Mouse (Mus musculus): ENCODE results near the gene Mink1.
A peak's percentile ranks its signal among the peaks of the same experiment; 100 is the strongest.
"Not testable (repeated sequence)": the region's sequence is repeated elsewhere in the genome, so short reads cannot be mapped to it uniquely, and the experiment has no call there.

Mink1 gene

DNA sequence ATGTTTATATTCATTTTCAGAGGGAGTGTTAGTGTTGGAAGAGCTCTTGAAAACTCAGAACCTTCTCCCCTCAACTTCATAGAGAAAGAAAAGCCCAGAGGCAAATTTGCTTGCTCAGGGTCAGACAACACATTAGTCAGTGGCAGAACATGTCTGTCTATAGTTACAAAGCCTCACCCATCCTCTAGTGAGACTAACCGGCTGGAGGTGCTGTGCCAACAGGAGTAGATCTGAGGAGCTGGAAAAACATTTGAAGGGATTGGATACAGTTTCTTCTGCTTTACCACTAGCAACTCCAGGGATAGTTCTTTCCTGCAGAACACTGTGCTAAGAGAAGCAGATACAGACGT lies 769 bp upstream of the Mink1 start:
- no peak for DNase-seq

DNA sequence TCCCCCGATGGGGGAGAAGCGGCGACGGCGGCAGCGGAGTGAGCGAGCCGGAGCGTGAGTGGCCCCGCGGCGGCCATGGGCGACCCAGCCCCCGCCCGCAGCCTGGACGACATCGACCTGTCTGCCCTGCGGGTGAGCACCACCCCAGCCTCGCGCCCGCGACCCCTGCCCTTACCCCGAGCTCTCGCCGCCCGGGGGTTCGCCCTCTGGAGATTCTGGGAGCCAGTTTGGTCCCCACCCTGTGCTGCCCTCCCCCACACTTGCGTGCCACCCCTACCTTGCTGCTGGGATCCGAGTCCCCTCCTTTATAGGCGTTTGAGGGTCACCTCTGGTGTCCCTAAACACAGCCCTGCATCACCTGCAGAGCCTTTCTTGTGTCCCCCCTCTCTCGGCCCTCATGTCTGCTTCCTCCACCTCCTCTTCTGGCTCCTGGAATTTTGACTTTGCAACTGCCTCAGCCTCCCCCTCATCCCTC lies 351 bp downstream of the Mink1 start:
- no peak for DNase-seq

DNA sequence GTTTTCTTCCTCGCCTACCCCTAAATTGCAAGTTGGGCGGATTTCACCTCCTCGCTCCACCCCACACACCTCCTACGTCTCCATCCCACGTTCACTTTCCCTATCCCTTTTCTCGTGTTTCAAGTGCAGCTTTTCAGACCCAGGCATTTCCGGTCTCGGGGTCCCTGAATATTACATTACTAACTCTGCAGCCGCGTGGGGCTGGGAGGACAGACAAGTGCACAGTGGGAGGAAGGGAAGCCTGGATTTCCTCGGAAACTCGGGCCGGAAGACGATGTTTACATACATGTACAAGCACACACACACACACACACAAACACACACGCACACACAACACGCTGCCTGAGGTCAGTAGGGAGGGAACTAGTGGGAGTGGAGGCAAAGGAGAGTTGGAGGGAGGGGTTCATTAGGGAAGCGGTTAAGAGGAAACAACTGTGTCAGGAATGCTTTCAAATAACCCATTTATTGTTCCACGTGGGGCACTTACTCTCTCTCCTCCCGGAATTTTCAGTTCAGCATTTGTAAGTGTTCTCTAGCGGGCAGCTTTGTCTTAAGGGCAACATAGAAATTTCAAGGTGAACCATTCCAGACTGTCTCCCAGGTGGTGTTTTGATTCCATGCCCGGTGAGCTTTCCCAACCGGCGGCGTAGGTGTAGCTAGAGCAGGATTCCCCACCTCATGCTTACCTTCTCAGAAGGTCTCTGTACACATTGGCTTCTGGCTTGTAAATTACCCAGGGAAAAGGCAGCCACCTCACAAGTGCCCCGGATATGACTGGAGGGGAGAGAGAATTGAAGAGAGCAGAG lies 992 bp downstream of the Mink1 start:
- DNase-seq, result peak; percentile 69

GRCm38 (mm10) chr11:70564276-70564873 lies 1.7 kb downstream of the Mink1 start:
- DNase-seq, result peak; percentile 54

GRCm38 (mm10) chr11:70566586-70566985 lies 3.9 kb downstream of the Mink1 start:
- DNase-seq, result no peak

DNA sequence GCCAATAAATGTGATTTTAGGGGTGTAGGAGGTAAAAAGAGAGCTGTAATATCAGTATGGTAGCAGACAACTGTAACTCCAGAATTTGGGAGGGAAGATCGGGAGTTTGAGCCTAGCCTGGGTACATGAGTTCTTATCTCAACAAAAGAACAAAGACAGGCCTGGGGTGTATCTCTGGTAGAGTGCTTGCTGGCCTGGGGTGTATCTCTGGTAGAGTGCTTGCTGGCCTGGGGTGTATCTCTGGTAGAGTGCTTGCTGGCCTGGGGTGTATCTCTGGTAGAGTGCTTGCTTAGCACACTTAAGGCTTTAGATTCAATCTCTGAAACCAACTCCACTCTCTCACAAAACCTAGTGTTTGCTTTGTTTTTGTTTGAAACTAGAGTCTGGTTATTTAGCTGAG lies 7.9 kb downstream of the Mink1 start:
- DNase-seq, result not testable (repeated sequence)

- DNase-seq, result no peak
Measured at GRCm38 (mm10) chr11:70571641-70572040, 9.0 kb downstream of the Mink1 start.

DNA sequence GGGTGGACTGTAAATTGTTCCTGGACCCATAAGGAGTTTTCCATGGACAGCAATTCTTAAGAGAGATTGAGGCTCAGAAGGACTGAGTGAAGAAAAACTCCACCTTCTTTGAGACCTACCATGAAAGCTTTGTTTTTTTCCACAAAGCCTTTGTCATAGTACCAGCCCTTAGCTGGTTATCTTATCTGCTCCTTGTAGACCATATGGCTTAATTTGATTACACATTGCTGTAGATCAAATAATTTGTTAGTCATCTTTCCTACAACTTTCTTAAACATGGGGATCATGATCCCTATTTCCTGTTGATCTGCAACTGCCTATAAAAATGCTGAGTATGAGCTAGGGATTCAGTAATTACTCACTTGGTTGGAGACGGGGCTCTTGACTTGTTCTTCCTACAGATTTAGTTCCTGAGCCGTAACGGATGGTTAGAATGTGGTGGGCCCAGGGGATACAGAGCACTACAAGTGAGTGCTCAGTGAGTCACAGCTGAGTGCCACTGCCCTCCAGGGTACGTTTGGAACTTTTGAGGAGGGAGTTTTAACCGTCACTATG lies 9.7 kb downstream of the Mink1 start:
- DNase-seq, result no peak

DNA sequence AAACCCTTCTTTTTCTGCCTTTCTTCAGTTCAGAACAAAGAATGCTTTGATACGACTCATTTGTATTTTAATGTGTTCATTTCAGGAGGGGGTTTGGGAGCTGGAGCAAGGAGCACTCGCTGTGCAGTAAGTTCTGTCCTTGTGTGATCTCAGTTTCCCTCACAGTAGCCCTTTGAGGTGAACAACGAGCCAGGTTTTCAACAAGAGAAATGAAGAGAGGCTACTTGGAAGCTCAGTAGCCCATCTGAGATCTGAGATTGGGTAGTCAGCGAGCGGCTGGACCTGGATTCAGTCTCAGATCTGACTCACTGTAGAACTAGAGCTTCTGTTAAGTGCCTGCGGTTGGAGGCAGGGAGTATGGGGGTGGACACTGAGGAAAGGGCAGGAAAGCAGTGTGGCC lies 11.2 kb downstream of the Mink1 start:
- no peak for DNase-seq

DNA sequence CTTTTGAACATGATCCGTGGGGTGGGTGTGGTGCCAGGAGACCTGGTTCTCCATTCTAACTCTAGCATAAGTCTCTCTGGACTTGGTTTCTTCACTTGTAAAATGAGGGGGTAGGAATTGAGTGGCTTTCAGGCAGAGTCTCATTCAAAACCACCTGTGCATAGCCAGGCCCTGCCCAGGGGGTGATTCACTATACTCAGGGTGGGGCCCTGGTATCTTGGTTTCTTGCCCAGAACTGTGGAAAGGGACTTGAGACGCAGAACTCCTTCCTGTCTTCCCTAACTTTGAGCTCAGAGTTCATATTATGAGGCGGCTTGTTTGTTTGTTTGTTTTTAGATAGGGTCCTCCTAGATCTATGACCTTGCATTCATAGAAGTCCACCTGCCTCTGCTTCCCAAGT lies 14.5 kb downstream of the Mink1 start:
- DNase-seq, result no peak

DNA sequence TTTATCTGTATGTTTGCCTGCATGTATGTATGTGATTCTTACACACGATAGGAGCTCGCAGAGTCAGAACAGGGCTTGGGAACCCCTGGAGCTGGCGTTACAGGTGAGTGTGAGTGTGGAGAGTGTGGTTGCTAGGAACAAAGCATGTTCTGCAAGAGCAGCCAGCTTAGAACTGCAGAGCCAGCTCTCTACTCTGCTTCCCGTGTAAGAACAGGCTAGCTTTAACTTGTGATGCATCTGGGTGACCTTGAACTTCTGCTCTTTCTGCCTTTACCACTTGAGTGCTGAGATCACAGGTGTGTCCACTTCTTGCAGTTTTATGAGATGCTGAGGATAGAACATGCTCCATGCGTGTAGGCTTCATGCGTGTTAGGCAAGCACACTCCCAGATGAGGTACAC lies 16.3 kb downstream of the Mink1 start:
- no peak for DNase-seq

DNA sequence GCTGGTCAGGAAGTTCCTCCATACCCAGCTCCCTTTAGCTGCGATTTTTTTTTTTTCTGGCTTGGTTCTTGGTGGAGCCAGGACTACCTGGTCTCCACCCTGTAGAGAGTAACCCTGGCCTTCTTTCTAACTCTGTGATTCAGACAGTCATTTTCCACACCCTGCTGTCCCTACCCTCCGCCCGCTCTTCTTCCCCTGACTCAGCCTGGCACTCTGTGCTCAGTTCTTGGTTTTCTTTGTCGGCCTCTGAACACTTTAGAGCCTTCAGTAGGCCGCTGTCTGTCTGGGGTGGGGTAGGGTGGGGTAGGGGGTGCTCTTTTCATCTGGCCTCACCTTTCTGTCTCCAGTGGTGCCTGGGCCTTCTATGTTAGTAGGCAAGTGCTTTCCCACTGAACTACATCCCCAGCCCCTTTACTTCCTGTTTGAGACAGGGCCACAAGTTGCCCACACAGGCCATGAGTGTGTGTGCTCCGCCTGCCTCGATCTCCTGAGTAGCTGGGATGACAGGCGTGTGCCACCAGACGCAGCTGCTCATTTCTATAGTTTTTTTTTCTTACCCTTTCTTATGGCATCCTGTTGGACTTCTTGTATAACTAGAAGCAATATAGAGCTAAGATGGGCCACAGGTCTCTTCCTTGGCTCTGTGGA lies 17.2 kb downstream of the Mink1 start:
- no peak for DNase-seq

DNA sequence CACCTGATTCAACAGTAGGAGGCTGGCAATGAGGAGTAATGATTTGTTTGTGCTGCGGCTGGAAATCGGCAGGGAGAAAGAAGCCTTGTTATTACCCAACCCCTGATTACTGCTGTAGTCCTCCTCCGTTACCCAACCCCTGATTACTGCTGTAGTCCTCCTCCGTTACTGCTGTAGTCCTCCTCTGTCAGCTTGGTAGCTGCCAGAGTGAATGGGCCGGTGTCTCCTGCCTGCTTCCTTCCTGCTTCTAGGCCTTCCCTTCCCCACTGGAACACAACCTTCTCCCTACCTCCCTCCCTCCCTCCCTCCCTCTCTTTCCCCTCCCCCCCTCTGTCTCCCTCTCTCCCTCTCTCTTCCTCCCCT lies 17.7 kb downstream of the Mink1 start:
- no peak for DNase-seq

DNA sequence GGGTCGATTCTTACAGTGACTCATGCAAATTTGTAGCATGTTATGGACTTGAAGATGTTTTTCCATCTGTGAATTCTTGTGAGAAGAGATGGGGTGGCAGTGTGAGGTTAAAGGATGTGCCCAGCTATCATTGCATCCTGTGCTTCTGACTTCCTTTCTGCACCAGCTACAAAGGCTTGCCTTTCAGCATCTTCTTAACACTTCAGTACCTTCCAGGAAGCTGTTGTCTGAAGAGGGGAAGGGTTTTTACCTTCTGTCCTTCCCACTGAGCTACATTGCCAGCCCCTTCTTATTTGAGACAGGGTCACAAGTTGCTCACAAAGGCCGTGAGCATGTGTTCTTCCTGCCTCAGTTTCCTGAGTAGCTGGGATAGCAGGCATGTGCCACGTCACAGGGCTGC lies 18.2 kb downstream of the Mink1 start:
- DNase-seq, result no peak

GRCm38 (mm10) chr11:70582196-70582595 lies 19.5 kb downstream of the Mink1 start:
- no peak for DNase-seq

DNA sequence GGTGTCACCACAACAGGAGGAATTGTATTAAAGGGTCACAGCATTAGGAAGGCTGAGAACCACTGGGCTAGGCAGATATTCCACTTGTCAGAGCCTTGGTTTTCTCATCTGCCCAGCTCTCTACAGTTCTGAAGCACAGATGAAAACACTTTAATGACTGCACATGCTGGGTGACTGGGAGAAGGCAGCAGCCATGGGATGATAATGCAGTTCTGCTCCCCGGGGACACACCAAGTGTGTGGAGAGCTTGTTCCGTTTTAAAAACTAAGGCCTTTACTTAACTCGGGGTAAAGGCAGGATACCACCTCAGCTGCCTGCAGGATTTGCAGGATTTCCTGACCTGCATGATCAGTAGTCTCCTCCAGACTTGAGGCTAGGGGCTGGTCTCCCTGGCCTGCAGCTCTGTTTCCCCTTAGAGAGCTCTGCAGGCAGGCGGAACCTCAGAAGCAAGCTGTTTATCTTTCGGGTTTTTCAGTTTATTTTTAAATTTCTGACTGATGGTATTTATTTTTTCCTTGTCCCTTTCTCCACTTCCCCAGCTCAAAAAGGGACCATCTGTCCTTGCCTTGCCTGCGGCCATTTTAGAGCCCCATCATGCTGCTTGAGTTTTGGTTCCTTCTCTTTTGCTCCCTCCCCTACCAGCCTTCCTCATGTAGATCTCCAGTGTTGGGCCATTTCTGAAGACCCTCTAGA lies 20.5 kb downstream of the Mink1 start:
- no peak for DNase-seq

DNA sequence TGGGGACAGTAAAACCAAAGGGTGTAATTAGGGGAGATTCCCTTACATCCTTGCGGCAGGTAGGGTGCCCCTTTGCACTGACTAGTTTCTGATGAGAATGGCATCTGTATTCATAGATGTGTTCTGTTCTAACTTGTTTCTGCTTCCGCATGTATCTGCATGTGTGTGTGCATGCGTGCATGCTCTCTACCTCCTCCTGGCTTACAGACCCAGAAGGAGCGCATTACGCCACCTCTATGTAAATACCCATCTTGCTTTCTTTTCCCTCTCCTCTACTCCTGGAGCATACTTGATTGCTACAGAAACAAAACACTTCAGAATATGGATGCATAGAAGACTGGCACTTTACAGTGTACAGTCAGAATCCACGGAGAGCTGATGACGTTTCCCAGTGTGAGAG lies 21.1 kb downstream of the Mink1 start:
- DNase-seq, result no peak

DNA sequence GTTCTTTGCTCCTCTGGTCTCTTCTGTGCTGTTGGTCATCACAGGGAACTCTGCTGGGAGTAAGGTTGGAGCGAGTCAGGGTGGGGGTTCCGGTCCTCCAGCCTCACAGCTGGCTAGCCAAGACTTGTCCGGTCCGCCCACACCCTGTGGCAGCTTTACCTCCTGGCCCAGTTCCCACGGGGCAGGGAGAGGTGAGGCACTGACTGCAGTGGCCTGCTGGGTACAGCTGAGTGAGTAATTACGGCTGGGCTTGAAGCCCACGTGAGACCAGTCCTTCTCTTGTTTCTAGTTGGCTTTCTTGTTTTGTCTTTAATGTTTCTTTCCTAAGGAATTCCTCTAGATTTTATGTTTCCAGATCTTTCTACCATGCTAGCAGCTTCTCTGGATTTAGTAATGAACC lies 22.8 kb downstream of the Mink1 start:
- DNase-seq, result peak; percentile 79

DNA sequence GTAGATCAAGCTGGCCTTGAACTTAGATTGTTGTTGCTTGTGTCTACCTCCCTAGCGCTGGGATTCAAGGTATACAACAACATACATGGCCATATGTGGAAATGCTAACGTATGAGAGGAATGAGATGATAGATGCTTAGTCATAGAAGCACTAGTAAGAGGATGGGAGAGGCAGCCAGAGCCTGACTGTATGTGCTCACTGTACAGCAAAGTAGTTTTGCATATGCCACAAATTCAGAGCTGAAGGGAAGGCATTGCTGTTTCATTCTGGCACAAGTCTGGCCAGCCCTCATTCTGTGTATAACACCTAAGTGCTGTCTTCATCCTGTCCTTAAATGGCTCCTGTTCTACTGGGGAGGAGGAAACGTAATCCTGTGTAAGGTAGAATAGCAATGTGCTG lies 23.6 kb downstream of the Mink1 start:
- no peak for DNase-seq

- DNase-seq, result no peak
Measured at GRCm38 (mm10) chr11:70586954-70587353, 24.3 kb downstream of the Mink1 start.

DNA sequence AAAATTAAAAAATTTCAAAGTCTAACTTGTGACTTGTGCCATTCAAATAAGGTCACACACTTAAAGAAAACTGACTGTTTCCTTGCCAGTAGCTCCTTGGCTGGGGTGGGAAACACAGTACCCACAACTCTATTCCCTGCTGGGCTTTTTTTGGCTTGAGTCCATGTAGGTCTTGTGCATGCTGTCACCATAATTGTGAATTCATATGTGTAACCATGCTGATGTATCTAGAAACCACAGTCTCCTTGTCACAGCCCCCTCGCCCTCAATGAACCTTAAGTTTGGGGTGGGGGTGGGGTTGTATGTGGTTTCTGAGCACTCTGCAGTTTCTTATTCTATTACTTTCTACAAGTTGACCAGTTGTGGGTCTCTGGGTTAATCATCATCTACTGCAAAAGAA lies 29.1 kb downstream of the Mink1 start:
- DNase-seq, result no peak

DNA sequence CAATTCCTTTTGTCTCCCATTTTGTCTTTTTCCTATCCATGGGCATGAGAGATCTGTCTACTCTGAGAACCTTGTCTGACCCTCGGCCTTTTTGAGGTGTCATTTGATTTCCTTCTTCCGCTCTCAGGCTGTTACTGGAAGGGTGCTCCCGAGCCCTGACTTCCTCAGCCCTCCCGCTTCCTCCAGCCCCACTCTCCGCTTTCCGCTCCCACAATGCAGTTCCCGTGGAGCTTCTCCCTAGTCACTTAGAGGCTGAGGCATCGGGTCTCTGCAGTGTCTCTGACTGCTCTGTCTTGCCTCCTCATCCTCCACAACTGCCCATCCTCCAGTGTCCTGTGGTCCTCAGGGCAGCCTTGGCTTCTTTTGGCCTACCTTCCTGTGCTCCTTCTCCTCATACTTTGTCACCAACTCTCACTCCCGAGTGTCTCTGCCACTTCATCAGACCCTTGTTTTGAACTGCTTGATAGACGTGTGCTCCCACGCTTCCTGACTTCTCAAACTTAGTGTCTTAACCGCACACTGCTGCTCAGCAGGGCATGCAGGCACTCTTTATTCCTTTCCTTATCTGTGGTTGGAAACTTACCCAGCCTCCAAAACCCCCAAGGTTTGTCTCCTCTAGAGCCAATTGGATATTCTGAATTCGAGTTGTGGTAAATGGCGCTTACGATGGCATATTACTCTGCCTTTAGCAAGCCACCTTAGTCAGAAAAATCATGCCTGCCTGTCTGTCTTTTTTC lies 31.7 kb downstream of the Mink1 start:
- peak; percentile 45 for DNase-seq

- DNase-seq, result no peak
Measured at GRCm38 (mm10) chr11:70595638-70596037, 33.0 kb downstream of the Mink1 start.
